Mouse (Mus musculus) left cerebral cortex, postnatal 4 days (tissue): Measurements from ENCODE around the gene Jmjd4. TPM values are rescaled to one million over a fixed set of nuclear protein-coding genes. Genes with fewer than 3 reads are reported as not detected.

ENCODE experiments used
- DNase-seq: peaks from one replicate; pipeline ENCODE4 v3.0.0-alpha.2; 2022
- intact Hi-C: fragments of 180-260 bp; cut with DNase I; formaldehyde crosslinking; loops from one replicate; pipeline ENCODE4 v1.15.1; 2025
- total RNA-seq, 2 experiments: library from RNA; stranded (reverse); gene quantifications; 2 replicates each; pipeline ENCODE4 v1.2.3; 2021

The Jmjd4 gene
- total RNA-seq, 2 experiments from 2014 or later: 27.4 to 29.6 TPM

DNA sequence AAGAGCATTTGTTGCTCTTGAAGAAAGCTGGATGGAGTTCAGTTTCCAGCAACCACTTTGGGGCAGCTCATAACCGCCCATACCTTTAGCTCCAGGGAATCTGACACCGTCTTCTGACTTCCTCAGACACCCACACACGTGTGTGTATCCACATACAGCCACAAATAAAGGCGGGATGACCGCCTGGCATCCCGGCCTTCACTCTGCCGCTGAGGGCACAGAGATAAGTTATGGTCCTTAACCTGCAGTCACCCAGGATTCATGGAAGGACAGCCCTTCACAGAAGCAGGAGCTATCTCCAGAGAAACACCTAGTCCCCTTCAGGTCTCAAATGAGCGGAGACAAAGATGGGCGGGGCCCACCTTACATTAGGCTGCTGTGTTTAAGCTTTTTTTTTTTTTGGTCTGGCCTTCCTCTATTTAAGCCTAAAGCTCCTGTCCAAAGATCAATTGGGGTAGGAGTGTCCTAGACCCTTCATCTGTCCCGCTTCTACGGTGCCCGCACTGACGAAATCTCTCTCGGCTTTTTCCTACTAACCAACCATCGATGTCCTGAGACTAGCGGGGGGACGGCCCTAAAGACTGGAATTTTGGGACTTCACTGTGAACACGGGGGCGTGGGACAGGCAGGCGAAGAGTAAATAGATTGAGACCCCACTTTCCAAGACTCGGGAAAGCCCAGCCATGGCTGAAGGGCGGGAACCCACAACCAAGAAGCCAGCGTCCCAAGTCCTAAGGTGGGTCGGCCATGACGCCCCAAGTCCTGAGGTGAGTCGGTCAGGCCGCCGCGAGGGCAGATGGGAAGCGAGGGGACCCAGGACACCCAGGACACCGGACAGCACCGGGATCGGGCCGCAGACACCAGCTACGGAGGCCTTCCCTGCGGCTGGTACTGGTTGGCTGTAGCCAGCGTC is 21.8 kb downstream of the Jmjd4 start:
- intact Hi-C loops: no loop called here
- peak; percentile 24 for DNase-seq

DNA sequence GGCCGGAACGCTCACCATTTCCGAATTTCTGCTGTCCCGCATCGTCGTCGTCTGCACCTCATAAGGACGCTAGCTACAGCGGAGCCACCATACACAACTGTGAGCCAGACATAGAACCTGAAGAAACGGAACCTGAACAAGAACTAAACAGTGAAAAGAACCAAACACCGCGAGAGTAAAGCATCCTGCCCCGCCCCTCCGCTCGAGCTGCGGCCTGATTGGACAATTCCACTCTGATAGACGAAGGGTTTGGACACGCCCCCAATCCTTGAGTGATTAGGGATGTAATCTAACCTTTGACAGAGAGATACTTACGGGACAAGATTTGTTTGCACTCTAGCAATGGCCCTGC is 22.5 kb downstream of the Jmjd4 start, which contains the start of gene Zfp867:
Zfp867 (minus strand) TSS at position 149 of the 352 bp plus-strand sequence.
- intact Hi-C loops: no loop called here
- peak; percentile 91 for DNase-seq

DNA sequence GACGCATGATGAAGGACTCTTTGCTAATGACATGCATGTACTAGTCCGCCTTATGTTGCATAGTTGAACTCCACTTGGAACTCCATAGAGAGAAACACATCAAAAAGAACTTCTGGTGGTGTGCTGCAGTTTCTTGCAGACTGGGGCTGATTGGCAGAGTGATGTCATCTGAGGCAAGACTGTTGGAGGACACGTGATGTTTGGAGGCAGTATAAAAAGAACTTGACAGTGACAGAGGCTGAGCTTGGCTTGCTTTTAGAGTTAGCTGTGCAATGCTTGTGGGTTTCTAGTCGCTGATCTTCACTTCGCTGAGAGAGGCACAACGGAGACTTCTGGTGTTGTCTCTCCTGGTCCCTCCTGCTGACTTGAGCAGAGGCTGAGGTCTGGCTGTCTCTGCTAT is 27.4 kb downstream of the Jmjd4 start:
- intact Hi-C loops: no loop called here
- DNase-seq: no peak

DNA sequence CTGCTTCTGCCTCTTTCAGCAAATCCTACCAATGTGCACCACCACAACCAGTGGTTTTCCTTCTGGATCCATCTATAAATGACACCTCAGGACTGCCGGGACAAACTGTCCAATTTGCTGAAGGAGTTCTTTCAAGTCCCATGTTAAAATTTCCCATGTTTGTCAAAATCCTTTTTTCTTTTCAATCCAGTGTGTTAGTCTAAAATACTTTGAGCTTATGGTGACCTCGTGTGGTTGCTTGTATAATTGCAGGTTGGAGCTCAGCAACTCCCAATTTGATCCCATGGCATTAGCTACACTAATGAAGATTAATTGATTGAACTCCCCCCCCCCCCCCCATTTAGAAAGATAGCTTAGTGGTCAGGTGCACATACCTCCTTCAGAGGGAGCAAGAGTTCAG is 33.4 kb downstream of the Jmjd4 start:
- intact Hi-C loops: loop anchor here (5.0 kb wide), 1 partner anchor 176 kb away; the partner anchor contains the start of gene Wnt9a
- peak; percentile 43 for DNase-seq

DNA sequence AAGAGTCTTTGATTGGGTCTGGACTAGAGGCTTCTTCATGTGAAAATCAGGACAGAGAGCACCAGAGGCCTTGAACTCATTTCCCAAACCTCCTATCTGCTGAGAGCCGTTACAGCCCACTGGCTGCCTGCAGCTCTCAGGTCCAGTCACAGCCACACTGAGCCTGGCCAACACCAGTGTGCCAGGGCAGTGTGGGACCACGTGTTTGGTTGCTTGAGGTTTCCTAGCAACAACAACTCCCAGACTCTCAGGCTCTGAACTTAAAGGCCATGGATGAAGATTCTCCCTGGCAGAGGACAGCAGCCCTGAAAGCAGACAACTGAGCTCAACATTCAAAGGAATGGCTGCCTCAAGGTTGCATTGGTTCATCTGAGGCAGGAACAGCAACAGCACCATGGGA is 35.8 kb downstream of the Jmjd4 start:
- no peak for DNase-seq
- intact Hi-C loops: no loop called here

DNA sequence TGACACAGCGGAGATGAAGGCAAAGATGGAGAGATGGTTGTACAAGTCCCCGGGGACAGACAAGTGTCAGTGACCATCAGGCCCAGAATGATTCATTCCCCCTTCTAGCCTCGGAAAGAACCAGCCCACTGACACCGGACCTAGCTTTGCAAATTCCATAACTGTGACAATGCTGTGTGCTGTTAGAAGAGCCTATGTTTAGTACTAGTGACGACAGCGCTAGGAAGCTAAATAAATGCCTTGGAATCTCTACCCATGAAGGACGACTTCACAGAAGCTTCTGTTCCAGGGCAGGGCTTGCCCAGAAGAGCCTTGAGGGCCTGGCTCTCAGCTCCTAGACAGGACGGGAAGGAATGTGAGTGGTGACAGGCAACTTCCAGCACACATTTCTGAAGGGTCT is 36.4 kb downstream of the Jmjd4 start:
- intact Hi-C loops: no loop called here
- DNase-seq: no peak

DNA sequence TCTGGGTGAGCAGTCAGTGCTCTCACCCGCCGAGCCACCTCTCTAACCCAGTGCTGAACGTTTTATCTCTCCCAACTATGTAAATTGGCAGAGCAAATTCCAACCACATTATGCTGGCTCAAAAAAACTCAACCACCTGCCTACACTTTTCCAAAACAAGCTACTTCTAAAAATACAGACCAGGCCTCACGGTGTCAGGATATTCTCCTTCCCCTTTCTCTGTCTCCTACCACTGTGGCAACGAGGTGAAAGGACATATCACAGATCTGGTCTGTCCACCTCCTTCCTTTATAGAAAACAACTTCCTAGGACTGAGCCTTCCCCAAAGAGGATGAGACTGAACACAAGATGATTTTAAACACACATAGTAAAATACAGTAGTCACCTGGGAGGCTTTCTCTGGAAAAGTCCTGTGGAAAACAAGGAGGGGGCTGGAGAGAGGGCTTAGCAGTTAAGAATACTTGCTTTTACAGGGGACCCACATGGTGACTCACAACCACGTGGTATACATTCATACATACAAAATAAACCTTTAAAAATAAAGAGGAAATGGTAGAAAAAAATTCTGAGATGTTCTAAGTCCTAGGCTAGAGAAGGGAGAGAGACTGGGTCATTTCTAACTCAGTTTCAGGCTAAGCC is 46.9 kb downstream of the Jmjd4 start:
- intact Hi-C loops: no loop called here
- DNase-seq: no peak

DNA sequence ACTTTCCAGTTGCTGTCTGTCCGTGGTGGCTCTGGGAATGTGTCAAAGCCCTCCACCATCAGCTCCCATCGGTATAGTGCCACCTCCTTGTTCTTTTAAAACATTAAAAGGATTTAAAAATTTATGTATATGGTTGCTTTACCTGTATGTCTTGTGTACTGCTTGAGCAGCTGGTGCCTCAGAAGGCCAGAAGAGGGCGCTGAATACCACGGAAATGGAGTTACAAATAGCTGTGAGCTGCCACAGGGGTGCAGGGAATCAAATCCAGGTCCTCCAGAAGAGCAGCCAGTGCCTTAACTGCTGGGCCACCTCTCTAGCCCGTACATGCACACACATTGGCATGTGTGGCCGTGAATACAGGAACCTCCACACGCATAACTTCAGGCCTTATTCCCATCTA is 47.9 kb downstream of the Jmjd4 start:
- intact Hi-C loops: no loop called here
- DNase-seq: no peak

DNA sequence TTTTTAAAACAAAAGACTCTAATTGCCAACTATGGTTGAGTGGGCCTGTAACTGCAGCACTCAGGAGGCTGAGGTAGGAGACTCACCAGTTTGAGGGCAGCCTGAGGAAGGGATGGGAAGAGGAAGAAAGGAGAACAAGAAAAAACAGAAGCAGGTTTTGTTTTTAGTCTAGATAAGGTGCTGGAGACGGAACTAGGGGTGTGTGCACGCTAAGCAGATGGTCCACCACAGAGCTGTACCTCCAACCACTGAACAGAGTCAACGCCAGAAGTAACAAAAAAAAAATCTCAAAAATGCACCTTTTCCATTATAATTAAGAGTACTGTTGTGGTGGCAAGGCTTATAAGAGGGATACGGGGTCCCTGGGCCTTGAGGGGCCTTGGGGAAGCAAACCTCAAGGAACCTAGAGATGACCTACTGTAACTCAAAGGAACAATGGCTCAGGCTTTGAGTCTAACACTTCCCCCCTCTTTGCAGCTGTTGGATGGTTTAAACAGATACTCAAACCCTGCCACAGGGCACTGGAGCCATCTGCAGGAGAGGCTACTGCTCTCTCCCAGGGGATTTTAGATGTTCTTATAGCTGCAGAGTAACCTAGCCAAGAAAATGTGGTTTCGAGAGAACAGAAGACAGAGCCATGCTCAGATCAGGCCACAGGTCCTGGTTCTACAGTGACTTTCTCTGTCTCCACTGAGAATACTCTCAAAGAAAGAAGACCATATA is 52.3 kb downstream of the Jmjd4 start:
- intact Hi-C loops: no loop called here
- DNase-seq: no peak

DNA sequence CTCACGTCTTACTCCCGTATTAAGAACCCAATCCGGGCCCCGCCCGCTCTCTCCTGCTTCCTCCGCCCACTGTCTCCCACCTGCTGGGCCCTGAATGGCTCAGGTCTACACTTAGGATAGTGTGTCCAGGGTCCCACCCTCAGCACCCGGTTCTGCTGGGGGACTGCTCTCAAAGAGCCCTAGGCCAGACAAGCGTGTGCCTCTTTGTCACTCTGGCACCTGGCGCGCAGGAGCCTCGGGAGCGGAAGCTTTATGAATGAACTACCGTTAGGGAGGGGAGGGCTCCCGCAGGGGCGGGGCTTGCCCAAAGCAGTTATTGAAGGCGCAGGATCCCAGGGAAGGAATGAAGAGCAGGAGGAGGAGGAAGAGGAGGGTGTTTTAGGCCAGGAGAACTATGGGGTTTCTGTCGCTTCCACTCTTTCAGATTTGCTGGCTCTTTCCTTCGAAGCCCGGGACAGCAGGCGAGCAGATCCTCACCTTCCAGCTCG is 55.5 kb downstream of the Jmjd4 start:
- peak; percentile 68 for DNase-seq
- intact Hi-C loops: no loop called here

DNA sequence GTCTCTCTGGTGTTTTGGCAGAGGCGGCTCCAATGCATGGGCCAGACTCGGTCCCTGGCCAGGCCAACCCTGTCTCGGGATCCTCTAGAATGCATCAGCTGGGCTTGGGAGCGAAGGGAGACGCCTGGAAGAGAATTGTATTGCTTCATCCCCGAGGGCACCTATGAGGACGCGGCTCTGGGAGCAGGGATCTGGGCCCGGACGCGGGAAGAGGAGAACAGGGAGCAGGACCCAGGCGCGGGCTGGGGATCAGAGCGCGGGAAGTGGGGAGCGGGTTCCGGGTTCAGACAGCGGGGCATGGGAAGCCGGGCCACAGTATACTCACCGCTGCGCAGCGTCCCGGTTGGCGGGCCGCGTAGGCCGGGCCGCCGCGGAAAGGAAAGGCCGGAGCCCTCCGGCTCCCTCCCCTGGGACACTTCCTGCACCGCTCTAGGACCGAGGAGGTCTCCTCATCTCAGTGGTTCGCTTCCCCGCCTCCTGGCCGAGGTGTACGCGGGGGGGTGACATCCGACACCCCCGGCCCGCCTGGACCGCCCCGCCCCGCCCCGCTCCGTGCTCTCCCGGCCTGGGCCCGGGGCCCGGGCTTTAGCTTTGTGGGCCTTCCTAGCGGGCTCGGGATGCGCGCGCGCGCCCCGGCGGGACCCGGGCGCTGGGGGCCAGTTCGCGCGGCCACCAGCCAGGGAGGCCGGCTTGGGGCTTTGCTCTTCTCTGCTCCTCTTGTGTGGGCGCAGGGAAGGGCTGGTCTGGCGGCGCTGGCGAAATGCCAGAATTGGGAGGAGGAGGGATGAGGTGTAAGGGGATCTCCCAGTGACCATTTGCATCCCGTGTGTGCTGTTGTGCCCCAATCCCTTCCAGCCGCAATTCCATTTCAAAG is 56.2 kb downstream of the Jmjd4 start:
- intact Hi-C loops: no loop called here
- DNase-seq: peak; percentile 92

DNA sequence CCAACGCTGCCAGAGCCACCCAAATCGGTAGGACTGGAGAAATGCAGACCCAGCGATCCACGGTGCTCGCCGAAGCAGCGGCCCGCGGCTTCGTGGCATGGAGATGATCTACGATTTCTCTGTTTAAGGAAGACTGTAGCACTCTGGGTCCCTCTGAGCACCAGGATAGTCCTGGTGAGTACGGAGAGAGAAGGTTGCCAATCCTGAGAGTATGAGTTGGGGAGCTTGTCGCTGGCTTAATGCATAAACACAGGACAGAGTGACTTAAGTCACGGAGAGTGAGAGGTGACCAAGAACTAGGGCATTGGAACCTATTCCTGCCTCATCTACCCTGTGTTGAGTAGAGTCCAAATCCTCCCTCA is 56.8 kb downstream of the Jmjd4 start:
- no peak for DNase-seq
- intact Hi-C loops: no loop called here

Other genes with a start within 250 kb of the Jmjd4 start
- gene Mrpl55, start 247.6 kb upstream of the Jmjd4 start, total RNA-seq: 10 to 100 TPM; 28.8 to 33.5 TPM
- 10 to 100 TPM; 15.5 to 18.6 TPM for gene 2310033P09Rik, start 241.7 kb upstream of the Jmjd4 start, total RNA-seq
- gene Arf1, start 221.8 kb upstream of the Jmjd4 start, total RNA-seq: 100 to 1,000 TPM; 389 TPM
- not detected for gene Wnt3a, start 159.3 kb upstream of the Jmjd4 start, total RNA-seq
- gene Wnt9a, start 143.1 kb upstream of the Jmjd4 start, total RNA-seq: 1 to 10 TPM; 3.4 to 4.3 TPM
- gene Prss38, start 74.4 kb upstream of the Jmjd4 start, total RNA-seq: not detected
- 100 to 1,000 TPM; 267 to 307 TPM for gene Snap47, start 1.1 kb downstream of the Jmjd4 start, total RNA-seq
- 1 to 10 TPM; 7.1 to 7.5 TPM for gene Zfp867, start 22.4 kb downstream of the Jmjd4 start, total RNA-seq
- gene Zkscan17, start 76.7 kb downstream of the Jmjd4 start, total RNA-seq: 10 to 100 TPM; 16.9 to 20.4 TPM
- gene Nlrp3, start 91.5 kb downstream of the Jmjd4 start, total RNA-seq: under 1 TPM; 0.50 to 0.60 TPM
- not detected for gene Olfr222, start 126.2 kb downstream of the Jmjd4 start, total RNA-seq
- not detected for gene Olfr223, start 143.2 kb downstream of the Jmjd4 start, total RNA-seq
- gene Mprip, start 211.3 kb downstream of the Jmjd4 start, total RNA-seq: 100 to 1,000 TPM; 270 to 281 TPM